Mouse (Mus musculus) limb, embryonic 14.5 days (tissue): ENCODE results near the gene Zdhhc12. TPM values are rescaled to one million over a fixed set of nuclear protein-coding genes. Genes with fewer than 3 reads are reported as not detected.

Source experiments
- ATAC-seq: fragments of 200-750 bp; cut with Nextera tagmentation; 2 replicates; pipeline ENCODE4 v1.8.0; 2017; ENCODE audit warnings: low read depth, moderate number of reproducible peaks, moderate TSS enrichment; ENCODE audit not compliant: low FRiP score
- DNase-seq: peaks from one replicate; pipeline ENCODE4 v3.0.0-alpha.2; 2015; ENCODE audit warnings: low spot score
- H3K27ac ChIP-seq: fragments of 300-500 bp; sonication (generic); replicated peaks from 2 replicates; pipeline ENCODE4 v1.5.1; 2014; ENCODE audit warnings: low read depth, mild to moderate bottlenecking, low read length, moderate library complexity, mixed read lengths
- H3K27me3 ChIP-seq: fragments of 300-500 bp; sonication (generic); 2 replicates; pipeline ENCODE4 v1.6.1; 2014; ENCODE audit warnings: low read length, mixed read lengths; ENCODE audit not compliant: control insufficient read depth, insufficient read depth
- H3K36me3 ChIP-seq: fragments of 300-500 bp; sonication (generic); 2 replicates; pipeline ENCODE4 v1.6.1; 2014; ENCODE audit warnings: mild to moderate bottlenecking, low read length, moderate library complexity, mixed read lengths; ENCODE audit not compliant: control insufficient read depth, insufficient read depth
- H3K4me1 ChIP-seq: fragments of 300-500 bp; sonication (generic); 2 replicates; pipeline ENCODE4 v1.6.1; 2014; ENCODE audit warnings: antibody characterized with exemption, low read length, mixed read lengths; ENCODE audit not compliant: control insufficient read depth, insufficient read depth
- H3K4me2 ChIP-seq: fragments of 300-500 bp; sonication (generic); replicated peaks from 2 replicates; pipeline ENCODE4 v1.6.1; 2014; ENCODE audit warnings: low read depth, mild to moderate bottlenecking, low read length, moderate library complexity; ENCODE audit not compliant: severe bottlenecking
- H3K4me3 ChIP-seq: fragments of 300-500 bp; sonication (generic); replicated peaks from 2 replicates; pipeline ENCODE4 v1.5.1; 2014; ENCODE audit warnings: low read length
- H3K9ac ChIP-seq: fragments of 300-500 bp; sonication (generic); 2 replicates; pipeline ENCODE4 v1.6.1; 2014; ENCODE audit warnings: mild to moderate bottlenecking, low read depth, low read length, moderate library complexity; ENCODE audit not compliant: severe bottlenecking
- H3K9me3 ChIP-seq: fragments of 300-500 bp; sonication (generic); 2 replicates; pipeline ENCODE4 v1.6.1; 2016; ENCODE audit warnings: low read length; ENCODE audit not compliant: control insufficient read depth
- POLR2A ChIP-seq: fragments of 200-500 bp; IDR thresholded peaks from 2 replicates; pipeline ENCODE4 v1.8.0; 2012; ENCODE audit warnings: inconsistent platforms, mild to moderate bottlenecking, moderate library complexity, borderline replicate concordance; ENCODE audit not compliant: insufficient read depth, insufficient read length; ENCODE audit errors: extremely low read depth
- WGBS: fragments of 180-500 bp; shearing (Covaris S2); extraction: QIAGEN DNeasy Blood & Tissue Kit; methylation state at CpG from one replicate; pipeline ENCODE4 v1.1.7; 2014; 5-methylcytosine and 5-hydroxymethylcytosine counted together
- polyA plus RNA-seq, 2 experiments: library from polyadenylated mRNA; depleted of rRNA in 1 of 2; stranded (reverse) in 1 of 2; unstranded in 1 of 2; fragments of >200 nt; fragmentation: Nextera tagmentation in 1 of 2; extraction: Ambion mirVana in 1 of 2; gene quantifications; 2 replicates each; pipeline versions ENCODE4 v1.2.1 to v1.2.3; 2012 to 2014

Zdhhc12 gene
- polyA plus RNA-seq, 2 experiments, result 21.9 to 53.2 TPM

DNA sequence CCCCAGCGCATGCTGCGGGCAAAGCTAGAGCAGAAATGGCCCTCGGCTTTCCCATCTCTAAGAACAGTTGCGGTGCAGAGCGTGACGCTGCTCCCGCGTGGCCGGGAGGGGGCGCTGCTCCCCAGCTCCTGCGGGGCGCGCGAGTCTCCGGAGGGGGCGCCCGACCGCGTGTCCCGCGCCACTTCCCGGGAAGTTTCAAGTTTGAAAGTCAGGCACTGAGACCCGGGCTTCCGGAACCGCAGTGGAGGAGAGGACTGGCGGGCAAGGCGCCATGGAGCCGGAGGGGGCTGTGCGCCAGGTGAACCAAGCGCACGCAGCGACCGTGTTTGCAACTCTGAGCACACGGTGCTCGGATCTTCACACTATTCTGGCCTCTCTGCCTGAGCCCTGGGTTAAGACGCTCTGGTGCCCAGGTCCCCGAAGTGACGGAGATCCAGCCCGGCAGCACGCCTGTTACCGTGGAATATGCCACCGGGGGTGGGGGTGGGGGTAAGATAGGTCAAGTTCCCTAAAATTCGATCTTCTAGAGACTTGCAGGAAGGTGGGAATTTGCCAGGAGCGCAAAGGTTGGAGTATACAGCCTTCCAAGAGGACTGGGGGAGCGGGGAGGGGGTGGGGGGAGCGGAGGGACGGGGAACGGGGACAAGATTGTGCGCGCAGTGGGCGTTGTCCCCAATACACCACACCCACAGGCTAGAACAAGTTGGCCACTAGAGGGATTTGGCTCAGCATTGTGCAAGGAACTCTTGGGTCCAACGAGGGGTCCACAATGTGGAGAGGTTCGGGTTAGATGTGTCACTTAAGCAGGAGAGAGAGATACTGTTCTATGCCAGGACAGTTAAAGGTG is 15.7 kb downstream of the Zdhhc12 start, which contains the start of gene Pkn3:
Pkn3 (plus strand) TSS at position 183 of the 847 bp plus-strand sequence.
- Histone ChIP-seq H3K4me2 (peak within 1 kb of the TSS; percentile 97), H3K36me3 (peaks cover 16% of the 10 kb centered on the region), H3K4me3 (peak within 1 kb of the TSS; percentile 59), H3K4me1 (peaks cover 9% of the 10 kb centered on the region; the same call in 1 of the 2 replicates), H3K9me3 (no peaks in the 10 kb centered on the region), H3K27ac (peak within 1 kb of the TSS; percentile 79), H3K27me3 (no peaks in the 10 kb centered on the region), H3K9ac (peak within 1 kb of the TSS; percentile 56)
- peak; percentile 76 for ATAC-seq
- TF ChIP-seq POLR2A, result 0 out of 2 replicates have a peak, but pooled peaks have one; percentile 54
- under 1% methylated on average over 53 of the region's 53 CpGs for WGBS
- peak; percentile 90 for DNase-seq

DNA sequence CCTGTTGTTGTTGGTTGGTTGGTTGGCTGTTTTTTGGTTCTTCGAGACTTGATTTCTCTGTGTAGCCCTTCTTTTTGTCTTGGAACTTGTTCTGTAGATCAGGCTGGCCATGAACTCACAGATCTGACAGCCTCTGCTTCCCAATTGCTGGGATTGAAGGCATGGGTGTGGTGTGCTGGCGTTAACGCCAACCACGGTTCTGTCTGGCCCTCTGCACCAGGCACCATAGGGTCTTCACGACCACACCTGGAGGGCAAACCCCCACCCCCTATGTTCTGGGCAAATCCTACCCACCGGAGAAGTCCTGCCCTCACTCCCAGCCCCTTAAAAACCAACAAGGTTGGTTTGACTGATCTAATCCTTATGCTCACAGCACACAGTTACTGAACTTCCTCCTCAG is 16.5 kb downstream of the Zdhhc12 start:
- H3K4me3 ChIP-seq, result peak overlapping the region; percentile 59

DNA sequence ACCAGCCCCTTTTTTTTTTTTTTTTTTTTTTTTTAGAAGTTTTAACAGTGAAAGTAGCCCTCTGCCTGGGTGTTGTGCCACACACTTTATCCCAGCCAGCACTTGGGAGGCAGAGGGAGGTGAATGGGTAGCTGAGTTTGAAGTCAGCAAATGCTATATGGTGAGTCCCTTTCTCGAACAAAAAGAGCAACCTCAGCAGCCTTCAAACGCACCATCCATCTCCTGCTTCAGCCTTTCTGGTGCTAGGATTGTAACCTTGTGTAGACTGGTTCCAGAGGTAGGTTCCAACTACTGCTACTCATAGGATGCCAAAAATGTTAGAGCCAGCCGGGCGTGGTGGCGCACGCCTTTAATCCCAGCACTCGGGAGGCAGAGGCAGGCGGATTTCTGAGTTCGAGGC is 17.0 kb downstream of the Zdhhc12 start:
- Histone ChIP-seq H3K9ac (no peak overlapping the region), H3K36me3 (peaks cover 23% of the 10 kb centered on the region), H3K4me1 (peaks cover 9% of the 10 kb centered on the region; the same call in 1 of the 2 replicates), H3K9me3 (no peaks in the 10 kb centered on the region), H3K27ac (no peak overlapping the region), H3K4me2 (no peak overlapping the region), H3K27me3 (no peaks in the 10 kb centered on the region), H3K4me3 (no peak overlapping the region)
- no peak for TF ChIP-seq POLR2A
- ATAC-seq (no peak), DNase-seq (no peak)
- WGBS, result 91% methylated on average over 8 of the region's 9 CpGs

More for the DNA sequence above, 16.5 kb downstream of the Zdhhc12 start:
- peak overlapping the region; percentile 97 for H3K4me2 ChIP-seq
- peak; percentile 2; the same call in 1 of the 2 replicates for ATAC-seq
- H3K27ac ChIP-seq, result peak overlapping the region; percentile 35
- H3K9ac ChIP-seq, result 0 out of 2 replicates have a peak overlapping the region, but pooled peaks have one; percentile 56
- TF ChIP-seq POLR2A, result no peak
- peaks cover 9% of the 10 kb centered on the region; the same call in 1 of the 2 replicates for H3K4me1 ChIP-seq
- no peak for DNase-seq
- no peaks in the 10 kb centered on the region for H3K27me3 ChIP-seq
- 60% methylated on average over 6 of the region's 6 CpGs for WGBS
- peaks cover 21% of the 10 kb centered on the region for H3K36me3 ChIP-seq
- no peaks in the 10 kb centered on the region for H3K9me3 ChIP-seq

DNA sequence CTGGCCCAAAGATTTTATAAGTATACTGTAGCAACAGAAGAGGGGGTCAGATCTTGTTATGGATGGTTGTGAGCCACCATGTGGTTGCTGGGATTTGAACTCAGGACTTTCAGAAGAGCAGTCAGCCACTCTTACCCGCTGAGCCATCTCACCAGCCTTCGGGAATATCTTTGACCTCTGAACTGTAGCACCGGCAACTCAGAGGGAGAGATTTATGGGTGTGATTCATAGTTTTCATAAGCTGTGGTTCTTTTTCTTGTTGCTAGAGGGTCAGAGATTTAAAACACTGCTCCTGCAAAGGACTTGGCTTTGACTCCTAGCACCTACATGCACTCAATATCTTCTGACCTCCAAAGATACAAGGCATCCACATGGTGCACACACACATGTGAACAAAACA is 17.8 kb downstream of the Zdhhc12 start:
- DNase-seq (no peak), ATAC-seq (no peak)
- H3K9me3 ChIP-seq, result no peaks in the 10 kb centered on the region
- H3K4me1 ChIP-seq, result peaks cover 9% of the 10 kb centered on the region; the same call in 1 of the 2 replicates
- TF ChIP-seq POLR2A, result no peak
- no peak overlapping the region for H3K27ac ChIP-seq
- peaks cover 24% of the 10 kb centered on the region for H3K36me3 ChIP-seq
- no peaks in the 10 kb centered on the region for H3K27me3 ChIP-seq
- no peak overlapping the region for H3K4me3 ChIP-seq
- H3K4me2 ChIP-seq, result no peak overlapping the region
- 72% methylated on average over 3 of the region's 3 CpGs for WGBS
- H3K9ac ChIP-seq, result no peak overlapping the region

DNA sequence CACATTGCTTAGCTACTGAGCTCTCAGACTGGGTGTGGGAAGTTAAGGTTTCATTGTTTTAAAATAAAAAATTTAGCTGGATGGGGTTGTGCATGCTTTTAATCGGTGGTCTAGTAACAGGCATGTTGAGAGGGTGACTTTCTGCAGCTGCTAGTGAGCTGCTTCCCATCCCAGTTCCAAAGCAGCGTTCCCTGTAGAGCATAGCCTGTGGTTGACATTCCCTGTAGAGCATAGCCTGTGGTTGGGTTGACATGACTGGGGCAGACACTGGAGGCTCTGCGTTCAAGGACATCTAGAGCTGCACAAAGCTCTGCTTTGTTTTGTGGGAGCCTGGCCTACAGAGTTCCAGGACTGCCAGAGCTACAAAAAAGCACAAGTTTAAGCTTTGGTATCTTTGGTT is 20.2 kb downstream of the Zdhhc12 start:
- Histone ChIP-seq H3K4me2 (no peak overlapping the region), H3K9me3 (no peaks in the 10 kb centered on the region), H3K27me3 (no peaks in the 10 kb centered on the region), H3K9ac (no peak overlapping the region), H3K4me3 (no peak overlapping the region), H3K4me1 (peaks cover 2% of the 10 kb centered on the region; the same call in 1 of the 2 replicates), H3K36me3 (peaks cover 48% of the 10 kb centered on the region), H3K27ac (no peak overlapping the region)
- DNase-seq (no peak), ATAC-seq (no peak)
- 84% methylated on average over 3 of the region's 3 CpGs for WGBS
- no peak for TF ChIP-seq POLR2A
